Mouse (Mus musculus) embryonic facial prominence, embryonic 14.5 days (tissue): ENCODE results near the gene Rims3. TPM values are rescaled to one million over a fixed set of nuclear protein-coding genes. Genes with fewer than 3 reads are reported as not detected.

Source experiments
- ATAC-seq: fragments of 200-750 bp; cut with Nextera tagmentation; 2 replicates; pipeline ENCODE4 v1.8.0; 2017; ENCODE audit warnings: low read depth, moderate number of reproducible peaks, moderate TSS enrichment
- DNase-seq: peaks from one replicate; pipeline ENCODE4 v3.0.0-alpha.2; 2015; ENCODE audit warnings: low spot score
- H3K27ac ChIP-seq: fragments of 300-500 bp; sonication (generic); replicated peaks from 2 replicates; pipeline ENCODE4 v1.5.1; 2014; ENCODE audit warnings: low read depth, mild to moderate bottlenecking, low read length, moderate library complexity
- H3K27me3 ChIP-seq: fragments of 300-500 bp; sonication (generic); replicated peaks from 2 replicates; pipeline ENCODE4 v1.6.1; 2014; ENCODE audit warnings: low read length; ENCODE audit not compliant: control insufficient read depth, insufficient read depth
- H3K36me3 ChIP-seq: fragments of 300-500 bp; sonication (generic); 2 replicates; pipeline ENCODE4 v1.6.1; 2014; ENCODE audit warnings: low read length, mixed read lengths; ENCODE audit not compliant: control insufficient read depth, insufficient read depth
- H3K4me1 ChIP-seq: fragments of 300-500 bp; sonication (generic); 2 replicates; pipeline ENCODE4 v1.6.1; 2014; ENCODE audit warnings: antibody characterized with exemption, low read length; ENCODE audit not compliant: control insufficient read depth, insufficient read depth
- H3K4me2 ChIP-seq: fragments of 300-500 bp; sonication (generic); 2 replicates; pipeline ENCODE4 v1.6.1; 2014; ENCODE audit warnings: low read depth, mild to moderate bottlenecking, low read length, moderate library complexity, mixed read lengths
- H3K4me3 ChIP-seq: fragments of 300-500 bp; sonication (generic); 2 replicates; pipeline ENCODE4 v1.5.1; 2014; ENCODE audit warnings: low read depth, mild to moderate bottlenecking, low read length
- H3K9ac ChIP-seq: fragments of 300-500 bp; sonication (generic); 2 replicates; pipeline ENCODE4 v1.6.1; 2014; ENCODE audit warnings: low read depth, mild to moderate bottlenecking, low read length, moderate library complexity, mixed read lengths
- H3K9me3 ChIP-seq: fragments of 300-500 bp; sonication (generic); 2 replicates; pipeline ENCODE4 v1.6.1; 2016; ENCODE audit warnings: low read length; ENCODE audit not compliant: control insufficient read depth
- WGBS: fragments of 180-500 bp; shearing (Covaris S2); extraction: QIAGEN DNeasy Blood & Tissue Kit; methylation state at CpG from one replicate; pipeline ENCODE4 v1.1.7; 2014; 5-methylcytosine and 5-hydroxymethylcytosine counted together
- polyA plus RNA-seq: library from polyadenylated mRNA; unstranded; fragments of >200 nt; fragmentation: Nextera tagmentation; extraction: Ambion mirVana; gene quantifications from 2 replicates; pipeline ENCODE4 v1.2.1, GENCODE M21; 2014

Gene Rims3
- polyA plus RNA-seq, 1 experiment from 2014 or later = 3.4 TPM

DNA sequence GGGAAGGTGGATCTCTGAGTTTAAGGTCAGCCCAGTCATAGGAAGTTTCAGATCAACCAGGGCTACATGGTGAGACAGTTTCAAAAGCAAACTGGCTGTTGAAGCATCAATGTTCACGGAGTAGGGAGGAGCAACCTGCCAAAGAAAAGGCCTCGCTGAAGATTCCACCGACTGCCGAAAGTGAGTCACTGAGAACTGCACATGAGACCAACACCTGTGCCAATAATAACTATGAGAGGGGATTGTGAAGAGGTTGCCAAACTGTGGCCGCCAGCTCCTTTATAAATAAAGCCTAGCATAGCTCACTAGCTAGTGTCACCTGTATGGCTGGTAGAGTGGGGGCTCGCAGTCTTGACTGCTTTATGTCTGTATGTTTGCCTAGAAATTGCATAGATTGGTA, 56.5 kb downstream of the Rims3 start:
- no peak for ATAC-seq
- no peaks in the 10 kb centered on the region for H3K36me3 ChIP-seq
- no peak for DNase-seq

DNA sequence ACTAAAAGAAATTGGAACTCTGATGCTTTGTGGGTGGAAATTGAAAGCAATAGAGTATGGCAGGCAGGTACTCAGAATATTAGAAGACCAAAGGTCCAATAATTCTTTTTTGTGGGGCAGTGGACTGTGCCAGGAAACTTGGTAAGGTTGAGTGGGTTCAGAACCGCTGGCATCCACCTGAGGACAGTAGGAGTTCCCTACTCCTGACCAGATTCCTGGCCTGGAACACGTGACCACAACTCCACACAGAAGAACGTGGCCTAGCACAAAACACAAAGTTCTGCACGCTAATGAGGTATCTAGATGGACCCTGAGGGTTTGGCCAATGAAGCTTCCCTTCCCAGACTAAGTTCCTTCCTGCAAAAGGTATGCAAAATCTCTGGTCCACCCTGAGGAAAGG, 58.2 kb downstream of the Rims3 start:
- Histone ChIP-seq H3K27ac (no peak overlapping the region), H3K4me3 (no peak overlapping the region), H3K9me3 (no peaks in the 10 kb centered on the region), H3K9ac (no peak overlapping the region), H3K27me3 (0 out of 2 replicates have a peak, but pooled peaks cover 4% of the 10 kb centered on the region), H3K4me2 (no peak overlapping the region), H3K36me3 (no peaks in the 10 kb centered on the region), H3K4me1 (no peaks in the 10 kb centered on the region)
- DNase-seq = no peak
- ATAC-seq = no peak
- WGBS = 47% methylated on average over 4 of the region's 4 CpGs

More for the DNA sequence above, 56.5 kb downstream of the Rims3 start:
- WGBS = 75% methylated on average over 6 of the region's 6 CpGs
- H3K4me1 ChIP-seq = no peaks in the 10 kb centered on the region
- no peak overlapping the region for H3K4me2 ChIP-seq
- H3K9me3 ChIP-seq = no peaks in the 10 kb centered on the region
- H3K27me3 ChIP-seq = 0 out of 2 replicates have a peak, but pooled peaks cover 4% of the 10 kb centered on the region
- H3K9ac ChIP-seq = no peak overlapping the region
- no peak overlapping the region for H3K4me3 ChIP-seq
- no peak overlapping the region for H3K27ac ChIP-seq

DNA sequence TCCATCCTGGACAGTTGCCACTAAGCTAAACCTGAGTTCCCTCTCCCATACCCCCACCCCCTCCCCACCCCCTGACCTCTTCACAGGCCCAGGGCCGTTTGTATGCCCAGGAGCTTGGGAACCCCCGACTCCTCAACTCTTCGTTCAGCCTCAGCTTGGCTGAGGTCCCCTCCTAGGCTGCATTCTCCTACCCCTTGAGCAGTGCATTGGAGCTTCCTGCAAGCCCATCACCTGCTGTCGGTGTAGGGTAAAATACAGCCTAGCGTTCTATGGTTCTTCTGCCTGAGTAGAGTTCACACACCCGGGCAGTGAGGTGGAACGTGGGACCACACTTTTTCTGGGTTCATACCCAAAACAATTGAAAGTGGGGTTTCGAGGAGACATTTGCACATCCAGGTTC, 58.8 kb downstream of the Rims3 start:
- Histone ChIP-seq H3K9ac (no peak overlapping the region), H3K4me2 (no peak overlapping the region), H3K9me3 (no peaks in the 10 kb centered on the region), H3K27ac (no peak overlapping the region), H3K4me1 (no peaks in the 10 kb centered on the region), H3K36me3 (no peaks in the 10 kb centered on the region), H3K4me3 (no peak overlapping the region), H3K27me3 (0 out of 2 replicates have a peak, but pooled peaks cover 4% of the 10 kb centered on the region)
- no peak for ATAC-seq
- no peak for DNase-seq
- WGBS = 66% methylated on average over 8 of the region's 8 CpGs

DNA sequence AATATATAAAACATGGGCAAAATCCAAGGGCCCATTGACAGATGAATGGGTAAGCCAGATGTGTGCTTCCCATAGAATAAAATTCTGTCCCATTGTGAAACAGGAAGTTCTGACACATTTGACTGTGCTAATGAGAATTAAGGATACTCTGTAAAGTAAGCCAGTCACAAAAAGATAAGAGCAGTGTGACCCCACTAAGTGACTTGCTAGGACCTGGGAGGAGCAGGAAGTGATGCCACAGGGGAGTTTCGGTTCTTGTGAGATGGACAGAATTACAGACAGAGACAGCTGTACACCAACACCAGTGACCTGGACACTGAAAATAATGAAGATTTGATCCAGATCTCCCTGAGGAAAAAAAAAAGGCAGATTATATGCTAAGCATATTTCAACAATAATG, 59.2 kb downstream of the Rims3 start:
- Histone ChIP-seq H3K36me3 (no peaks in the 10 kb centered on the region), H3K9me3 (no peaks in the 10 kb centered on the region), H3K4me3 (no peak overlapping the region), H3K27ac (no peak overlapping the region), H3K4me1 (no peaks in the 10 kb centered on the region), H3K4me2 (no peak overlapping the region), H3K9ac (no peak overlapping the region), H3K27me3 (0 out of 2 replicates have a peak, but pooled peaks cover 4% of the 10 kb centered on the region)
- DNase-seq = no peak
- ATAC-seq = no peak
- WGBS = 50% methylated on average over 1 of the region's 1 CpGs

DNA sequence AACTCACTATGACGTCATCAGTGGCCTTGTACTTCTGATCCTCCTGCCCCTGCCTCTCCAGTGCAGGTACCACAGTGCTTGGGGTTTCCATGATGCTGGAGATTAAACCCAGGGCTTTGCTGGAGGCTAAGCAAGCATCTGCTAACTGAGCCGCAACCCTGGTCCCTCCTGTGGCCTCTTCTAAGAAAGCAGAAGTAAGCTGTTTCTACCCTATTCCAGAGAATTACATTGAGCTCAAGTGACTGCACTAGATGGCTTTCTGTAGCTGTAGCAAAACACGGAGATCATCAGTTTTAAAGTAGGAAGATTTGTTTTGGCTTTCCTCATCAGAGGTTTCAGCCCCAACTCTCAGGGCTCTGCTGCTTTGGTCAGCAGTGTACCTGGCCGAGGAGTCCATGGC, 59.9 kb downstream of the Rims3 start:
- Histone ChIP-seq H3K4me1 (no peaks in the 10 kb centered on the region), H3K9me3 (no peaks in the 10 kb centered on the region), H3K9ac (no peak overlapping the region), H3K36me3 (no peaks in the 10 kb centered on the region), H3K27me3 (no peaks in the 10 kb centered on the region), H3K27ac (no peak overlapping the region), H3K4me3 (no peak overlapping the region), H3K4me2 (no peak overlapping the region)
- 62% methylated on average over 4 of the region's 4 CpGs for WGBS
- DNase-seq (no peak), ATAC-seq (no peak)

DNA sequence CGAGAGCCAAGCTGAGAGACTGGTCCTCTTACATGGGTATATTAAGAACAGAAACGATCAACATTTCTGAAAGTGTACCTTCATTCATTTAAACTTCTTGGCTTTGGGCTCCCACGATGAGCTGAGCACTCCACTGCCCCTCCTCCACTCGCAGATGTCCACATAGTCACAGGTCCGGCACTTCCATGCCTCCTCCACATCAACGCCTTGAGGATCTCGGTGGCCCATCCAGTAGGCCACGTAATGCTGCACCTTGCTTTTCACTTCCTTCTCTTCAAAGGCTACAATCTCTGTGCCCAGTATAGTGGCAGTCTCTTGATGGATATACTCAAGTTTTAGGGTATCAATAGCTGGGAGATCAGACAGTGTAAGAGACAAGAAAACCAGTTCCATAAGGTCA, 66.8 kb downstream of the Rims3 start:
- peaks cover 31% of the 10 kb centered on the region for H3K36me3 ChIP-seq
- H3K4me3 ChIP-seq = no peak overlapping the region
- no peak overlapping the region for H3K4me2 ChIP-seq
- no peaks in the 10 kb centered on the region for H3K4me1 ChIP-seq
- peaks cover 16% of the 10 kb centered on the region; the same call in 1 of the 2 replicates for H3K9me3 ChIP-seq
- ATAC-seq (no peak), DNase-seq (no peak)
- no peak overlapping the region for H3K27ac ChIP-seq
- H3K27me3 ChIP-seq = no peaks in the 10 kb centered on the region
- 95% methylated on average over 8 of the region's 8 CpGs for WGBS
- no peak overlapping the region for H3K9ac ChIP-seq

DNA sequence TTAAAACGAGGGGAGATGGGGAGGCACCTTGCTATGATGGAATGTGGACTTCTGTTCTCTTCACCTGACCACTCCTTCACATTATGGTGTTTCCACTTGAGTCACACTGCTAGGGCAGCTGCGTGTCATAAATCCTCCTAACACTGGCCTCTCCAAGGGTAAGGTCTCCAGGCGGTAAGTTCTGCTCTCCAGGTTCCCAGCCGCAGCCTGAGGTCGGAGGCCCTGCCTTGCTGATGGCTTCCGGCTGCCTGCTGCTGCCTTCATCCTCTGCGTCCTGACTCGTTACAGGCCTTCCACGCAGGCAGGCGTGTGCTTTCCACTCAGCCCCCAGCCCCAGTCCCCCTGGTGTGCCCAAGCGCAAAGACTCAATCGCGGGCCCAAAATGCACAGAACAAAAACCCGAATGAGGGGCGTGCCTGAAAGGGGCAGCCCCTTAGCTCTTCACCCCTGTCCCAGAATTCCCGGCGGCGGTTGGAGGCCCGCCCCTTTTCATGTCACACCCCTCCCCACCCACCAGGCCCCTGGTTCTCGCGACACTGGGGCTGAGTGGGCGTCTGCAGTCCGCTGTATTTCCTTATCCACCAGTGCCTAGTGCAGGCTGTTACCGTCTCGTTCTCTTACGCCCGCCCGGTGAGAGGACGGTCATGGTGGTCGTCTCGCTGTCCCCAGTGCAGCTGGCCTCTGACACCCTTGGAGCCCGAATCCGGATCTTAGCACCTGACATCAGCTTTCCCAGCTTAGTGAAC, 70.1 kb downstream of the Rims3 start, which contains the start of gene Exo5:
Exo5 (minus strand) TSS at position 464 of the 746 bp plus-strand sequence.
- peak; percentile 97 for DNase-seq

DNA sequence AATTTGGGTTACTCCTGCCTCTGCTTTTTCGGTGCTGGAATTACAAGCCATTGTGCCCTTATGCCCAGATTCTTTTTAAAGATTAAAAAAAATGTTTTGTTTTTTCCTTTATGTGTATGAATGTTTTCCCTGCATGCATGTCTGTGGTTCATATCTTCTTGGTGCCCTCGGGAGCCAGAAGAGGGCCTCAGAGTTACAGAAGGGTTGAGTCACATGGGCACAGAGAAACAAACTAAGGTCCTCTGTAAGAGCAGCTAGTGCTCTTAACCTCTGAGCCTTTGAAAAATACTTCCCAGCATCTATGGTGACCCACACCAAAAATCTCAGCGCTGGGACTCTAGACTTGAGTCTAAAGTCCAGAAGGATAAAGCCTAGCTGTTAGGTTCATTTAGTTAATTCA, 70.8 kb downstream of the Rims3 start:
- Histone ChIP-seq H3K27ac (peak overlapping the region; percentile 71), H3K36me3 (peaks cover 26% of the 10 kb centered on the region), H3K4me2 (peak overlapping the region; percentile 67), H3K27me3 (no peaks in the 10 kb centered on the region), H3K9me3 (peaks cover 16% of the 10 kb centered on the region; the same call in 1 of the 2 replicates), H3K4me3 (peak overlapping the region; percentile 52), H3K4me1 (no peaks in the 10 kb centered on the region), H3K9ac (peak overlapping the region; percentile 71)
- ATAC-seq = 0 out of 2 replicates have a peak, but pooled peaks have one; percentile 35
- 15% methylated on average over 3 of the region's 3 CpGs for WGBS
- peak; percentile 50 for DNase-seq

More for the DNA sequence above, 70.1 kb downstream of the Rims3 start, which contains the start of gene Exo5:
- Histone ChIP-seq H3K27me3 (no peaks in the 10 kb centered on the region), H3K9me3 (peaks cover 16% of the 10 kb centered on the region; the same call in 1 of the 2 replicates), H3K4me1 (no peaks in the 10 kb centered on the region), H3K27ac (peak within 1 kb of the TSS; percentile 71), H3K36me3 (peaks cover 29% of the 10 kb centered on the region), H3K4me3 (peak within 1 kb of the TSS; percentile 52), H3K9ac (peak within 1 kb of the TSS; percentile 71), H3K4me2 (peak within 1 kb of the TSS; percentile 67)
- WGBS = under 1% methylated on average over 29 of the region's 33 CpGs
- ATAC-seq = peak; percentile 99
